Mouse (Mus musculus) adrenal gland, postnatal 4 days (tissue): ENCODE data around the gene Med13l. TPM values are rescaled to one million over a fixed set of nuclear protein-coding genes. Genes with fewer than 3 reads are reported as not detected.
"Not testable (repeated sequence)": the region's sequence is repeated elsewhere in the genome, so short reads cannot be mapped to it uniquely, and the experiment has no call there.

Experiments used
- DNase-seq, 2 experiments: peaks; one replicate each; pipeline ENCODE4 v3.0.0; 2021 to 2022; ENCODE audit warnings: low spot score in 2 of 2, mixed read lengths in 2 of 2
- total RNA-seq, 2 experiments: library from RNA; stranded (reverse); gene quantifications; 2 replicates each; pipeline ENCODE4 v1.2.3; 2021

Med13l gene
- total RNA-seq, 2 experiments from 2014 or later: 49.9 to 55.3 TPM

GRCm38 (mm10) chr5:118623797-118624196 is 63.3 kb downstream of the Med13l start:
- no peak for DNase-seq

- DNase-seq: no peak
Measured at GRCm38 (mm10) chr5:118627630-118628029, 67.2 kb downstream of the Med13l start.

GRCm38 (mm10) chr5:118628211-118628610 is 67.7 kb downstream of the Med13l start:
- DNase-seq: no peak

GRCm38 (mm10) chr5:118632346-118632745 is 71.9 kb downstream of the Med13l start:
- DNase-seq: no peak

GRCm38 (mm10) chr5:118633106-118633505 is 72.6 kb downstream of the Med13l start:
- DNase-seq: no peak

- DNase-seq: no peak
Measured at GRCm38 (mm10) chr5:118635476-118636187, 75.2 kb downstream of the Med13l start.

GRCm38 (mm10) chr5:118636399-118637369 is 76.2 kb downstream of the Med13l start:
- DNase-seq: no peak

- DNase-seq: no peak
Measured at GRCm38 (mm10) chr5:118637931-118638330, 77.5 kb downstream of the Med13l start.

- no peak for DNase-seq
Measured at GRCm38 (mm10) chr5:118638534-118639109, 78.1 kb downstream of the Med13l start.

GRCm38 (mm10) chr5:118639117-118639707 is 78.7 kb downstream of the Med13l start:
- DNase-seq: no peak

GRCm38 (mm10) chr5:118644041-118644440 is 83.6 kb downstream of the Med13l start:
- no peak for DNase-seq

GRCm38 (mm10) chr5:118644511-118644910 is 84.0 kb downstream of the Med13l start:
- DNase-seq: no peak

- no peak for DNase-seq
Measured at GRCm38 (mm10) chr5:118645196-118645805, 84.8 kb downstream of the Med13l start.

- DNase-seq: no peak
Measured at GRCm38 (mm10) chr5:118646897-118647296, 86.4 kb downstream of the Med13l start.

- no peak for DNase-seq
Measured at GRCm38 (mm10) chr5:118647384-118647783, 86.9 kb downstream of the Med13l start.

- no peak for DNase-seq
Measured at GRCm38 (mm10) chr5:118649215-118650006, 88.9 kb downstream of the Med13l start.

- DNase-seq: no peak
Measured at GRCm38 (mm10) chr5:118650007-118650548, 89.6 kb downstream of the Med13l start.

GRCm38 (mm10) chr5:118650746-118651145 is 90.3 kb downstream of the Med13l start:
- no peak for DNase-seq

GRCm38 (mm10) chr5:118652611-118653010 is 92.1 kb downstream of the Med13l start:
- DNase-seq: no peak

- DNase-seq: not testable (repeated sequence)
Measured at GRCm38 (mm10) chr5:118653119-118653518, 92.6 kb downstream of the Med13l start.
